Mouse (Mus musculus): ENCODE data around the gene Fam198b. TPM values are rescaled to one million over a fixed set of nuclear protein-coding genes. Genes with fewer than 3 reads are reported as not detected.

The Fam198b gene
- total RNA-seq, 2 experiments from 2014 or later: 4.4 to 5.4 TPM

GRCm38 (mm10) chr3:79884761-79885189 is 442 bp downstream of the Fam198b start:
- DNase-seq (ENCODE audit: low spot score): peak; percentile 64

- DNase-seq (ENCODE audit: low spot score): peak; percentile 15
Observed at GRCm38 (mm10) chr3:79885686-79886356, 1.5 kb downstream of the Fam198b start.

DNA sequence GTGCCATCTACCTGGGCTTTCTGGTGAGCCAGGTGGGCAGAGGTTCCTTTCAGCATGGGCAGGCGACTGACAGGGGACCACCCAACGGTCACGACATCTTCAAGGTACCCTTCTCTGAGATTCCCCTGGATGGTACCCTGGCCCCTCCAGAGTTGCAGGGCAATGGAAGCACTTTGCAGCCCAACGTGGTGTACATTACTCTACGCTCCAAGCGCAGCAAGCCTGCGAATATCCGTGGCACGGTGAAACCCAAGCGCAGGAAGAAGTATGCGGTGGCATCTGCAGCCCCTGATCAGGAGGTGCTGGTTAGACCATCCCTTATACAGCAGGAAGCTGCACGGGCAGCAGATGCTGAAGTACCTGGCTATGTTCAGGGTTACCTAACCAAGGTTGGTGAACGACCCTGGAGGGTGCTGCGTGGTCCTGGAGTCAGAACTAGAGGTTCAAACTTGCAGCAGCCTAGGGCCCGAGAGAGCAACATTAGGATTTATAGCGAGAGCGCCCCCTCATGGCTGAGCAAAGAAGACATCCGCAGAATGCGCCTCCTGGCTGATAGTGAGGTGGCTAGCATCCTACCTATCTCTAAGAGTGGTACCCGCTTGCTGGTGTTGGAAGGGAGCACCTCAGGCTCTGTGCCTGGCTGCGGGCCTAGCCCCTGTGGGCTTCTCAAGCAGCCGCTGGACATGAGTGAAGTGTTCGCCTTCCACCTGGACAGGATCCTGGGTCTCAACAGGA is 2.2 kb downstream of the Fam198b start:
- peak; percentile 54 for DNase-seq (ENCODE audit: low spot score)

- DNase-seq (ENCODE audit: low spot score): peak; percentile 11
Observed at GRCm38 (mm10) chr3:79887161-79887855, 3.0 kb downstream of the Fam198b start.

DNA sequence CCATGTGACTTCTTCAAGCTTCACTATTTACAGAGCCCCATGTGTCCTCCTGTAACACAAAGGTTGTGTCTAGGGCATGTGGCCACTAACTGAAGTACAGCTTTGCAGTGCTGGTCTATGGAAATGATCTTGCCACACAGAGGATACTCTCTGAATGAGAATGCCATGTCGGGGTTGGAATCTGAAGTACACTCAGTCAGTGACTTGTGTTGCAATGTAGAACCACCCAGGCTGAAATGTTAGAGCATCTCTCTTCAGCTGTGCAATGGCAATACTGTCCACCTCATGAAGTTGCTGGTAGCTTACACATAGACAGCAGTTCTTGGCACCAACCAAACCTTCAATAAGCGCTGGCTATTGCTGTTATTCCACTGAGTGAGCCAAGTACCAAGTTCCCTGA is 3.6 kb downstream of the Fam198b start:
- no peak for DNase-seq (ENCODE audit: low spot score)

GRCm38 (mm10) chr3:79897534-79898370 is 13.4 kb downstream of the Fam198b start:
- DNase-seq (ENCODE audit: low spot score): peak; percentile 51

- DNase-seq (ENCODE audit: low spot score): no peak
Observed at GRCm38 (mm10) chr3:79898514-79898913, 14.2 kb downstream of the Fam198b start.

DNA sequence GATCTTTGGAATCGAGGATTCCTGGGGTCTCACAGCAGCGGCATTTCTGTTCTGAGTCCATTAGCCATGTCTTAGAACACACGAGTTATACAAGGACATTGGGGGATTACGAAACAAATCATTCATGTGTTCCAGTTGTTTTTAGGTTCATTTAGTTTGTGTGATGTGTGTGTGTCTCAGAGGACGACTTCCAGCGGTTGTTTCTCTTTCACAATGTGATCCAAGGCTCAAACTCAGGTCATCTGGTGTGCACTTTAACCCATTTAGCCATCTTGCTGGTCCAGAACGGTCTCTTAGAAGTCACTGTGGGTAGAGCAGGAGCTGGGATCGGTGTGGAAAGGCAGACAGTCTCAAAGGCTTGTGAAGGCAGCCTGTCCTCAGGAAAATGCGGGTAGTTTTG is 15.6 kb downstream of the Fam198b start:
- DNase-seq (ENCODE audit: low spot score): no peak

DNA sequence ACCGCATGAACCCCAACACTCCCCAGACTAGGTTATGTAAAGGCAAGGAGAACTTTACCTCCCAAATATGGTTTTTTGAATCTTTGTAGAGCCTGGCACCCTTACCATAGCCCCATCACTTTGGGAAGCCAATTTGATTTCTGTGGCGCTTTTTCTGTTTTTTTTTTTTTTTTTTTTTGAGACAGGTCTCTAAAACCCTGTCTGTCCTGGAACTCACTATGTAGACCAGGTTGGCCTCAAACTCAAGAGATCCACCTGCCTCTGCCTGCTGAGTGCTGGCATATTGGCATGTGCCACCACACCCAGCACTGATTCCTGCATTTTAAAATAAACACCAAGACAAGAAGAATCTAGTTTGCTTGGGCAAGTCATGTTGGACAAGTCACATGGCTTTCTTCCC is 16.2 kb downstream of the Fam198b start:
- DNase-seq (ENCODE audit: low spot score): no peak

DNA sequence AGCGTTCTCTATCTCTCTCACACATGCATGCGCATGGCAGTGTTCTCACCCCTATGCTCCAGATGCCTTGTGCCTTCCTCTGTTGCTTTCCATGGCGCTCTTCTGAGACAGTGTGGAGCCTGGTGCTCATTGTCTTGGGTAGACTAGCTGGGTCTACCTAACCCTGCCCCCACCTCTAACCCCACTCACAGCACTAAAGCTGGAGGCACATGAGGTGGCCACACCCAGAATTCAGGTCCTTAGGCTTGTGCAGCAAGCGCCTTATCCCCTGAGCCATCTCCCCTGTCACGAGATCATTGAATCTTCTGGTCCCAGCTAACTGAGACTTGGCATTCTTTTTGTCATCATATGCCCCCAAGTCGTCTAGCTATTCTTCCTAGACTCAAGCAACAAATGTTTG is 17.0 kb downstream of the Fam198b start:
- DNase-seq (ENCODE audit: low spot score): no peak

- no peak for DNase-seq (ENCODE audit: low spot score)
Observed at GRCm38 (mm10) chr3:79901734-79902133, 17.4 kb downstream of the Fam198b start.

DNA sequence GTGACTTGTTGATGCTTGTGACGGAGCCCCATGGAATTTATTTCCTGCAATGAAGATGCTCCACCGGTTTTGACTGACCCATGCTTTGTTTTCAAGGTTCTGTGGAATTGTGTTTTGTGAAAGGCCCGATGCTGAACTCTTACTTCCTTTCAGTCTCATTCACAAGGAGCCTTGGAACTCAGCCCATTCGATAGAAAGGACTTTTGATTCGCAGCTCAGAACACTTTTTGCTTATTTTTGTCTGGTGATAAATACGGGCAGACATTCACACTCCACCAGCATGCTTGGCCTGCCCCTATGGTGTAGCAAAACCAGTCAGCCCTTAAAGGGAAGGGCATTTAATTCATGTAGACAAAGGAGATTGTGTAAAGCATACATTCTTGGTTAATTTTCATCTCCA is 19.5 kb downstream of the Fam198b start:
- no peak for DNase-seq (ENCODE audit: low spot score)

DNA sequence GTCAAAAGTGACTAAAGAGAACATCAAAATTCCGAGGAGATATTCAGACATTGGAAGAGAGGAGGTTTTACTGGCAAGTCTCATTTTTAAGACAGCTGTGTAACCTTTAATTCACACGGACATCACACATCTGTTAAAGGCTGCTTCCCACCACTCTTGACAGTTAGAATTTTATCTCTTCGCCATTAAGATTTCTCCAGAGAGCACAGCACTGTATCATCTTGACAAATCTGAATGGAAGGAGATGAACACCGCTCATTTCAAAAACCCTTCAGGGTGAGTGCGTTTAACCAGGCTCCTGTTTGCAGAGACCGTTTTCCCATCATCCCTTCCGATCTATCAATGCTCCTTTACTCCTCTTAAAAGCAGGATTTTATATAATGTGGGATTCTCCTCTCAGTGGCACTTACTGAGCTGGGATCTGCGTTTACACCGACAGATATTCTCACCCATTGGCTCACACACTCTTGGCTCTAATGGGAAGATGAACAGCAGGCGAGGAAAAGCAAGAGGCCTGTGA is 20.0 kb downstream of the Fam198b start:
- DNase-seq (ENCODE audit: low spot score): no peak

- no peak for DNase-seq (ENCODE audit: low spot score)
Observed at GRCm38 (mm10) chr3:79905397-79905796, 21.1 kb downstream of the Fam198b start.

DNA sequence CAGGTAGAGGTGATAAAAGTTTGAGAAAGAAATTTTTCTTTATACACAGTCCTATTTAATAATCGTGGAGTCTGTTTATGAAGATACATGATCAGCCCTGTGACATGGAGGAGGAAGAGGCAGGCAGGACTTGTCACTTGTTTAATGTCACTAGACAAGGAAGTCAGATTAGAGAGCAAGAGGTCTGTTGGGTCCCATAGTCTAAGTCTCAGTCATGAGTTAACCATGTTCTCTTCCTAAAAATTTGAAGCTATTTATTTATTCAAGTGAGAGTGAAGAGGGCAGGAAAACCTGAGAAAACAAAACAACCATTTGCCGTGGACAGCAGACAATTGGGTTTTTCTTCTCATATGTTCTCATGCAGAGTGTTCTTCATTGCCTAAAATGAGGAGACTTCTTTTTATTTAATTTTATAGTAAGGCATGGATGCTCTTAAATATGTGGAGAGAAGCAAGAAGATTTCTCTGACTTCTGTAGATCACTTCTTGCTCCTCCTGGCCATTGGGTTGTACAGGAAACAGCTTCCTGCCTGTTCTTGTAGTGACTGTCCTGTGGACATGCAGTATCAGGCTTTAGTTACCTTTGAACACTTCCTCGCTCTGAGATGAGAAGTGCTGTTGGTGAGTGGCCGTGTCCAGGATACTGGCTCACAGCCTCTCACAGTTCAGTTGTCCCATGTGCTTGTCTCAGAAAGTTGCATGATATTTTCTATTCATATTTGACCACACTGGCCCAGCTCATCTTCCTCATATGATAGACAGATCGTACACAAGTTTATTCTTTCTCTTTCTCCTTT is 22.1 kb downstream of the Fam198b start:
- no peak for DNase-seq (ENCODE audit: low spot score)

- no peak for DNase-seq (ENCODE audit: low spot score)
Observed at GRCm38 (mm10) chr3:79907223-79907622, 22.9 kb downstream of the Fam198b start.

- DNase-seq (ENCODE audit: low spot score): no peak
Observed at GRCm38 (mm10) chr3:79910375-79911141, 26.2 kb downstream of the Fam198b start.

GRCm38 (mm10) chr3:79911166-79911565 is 26.8 kb downstream of the Fam198b start:
- DNase-seq (ENCODE audit: low spot score): no peak

DNA sequence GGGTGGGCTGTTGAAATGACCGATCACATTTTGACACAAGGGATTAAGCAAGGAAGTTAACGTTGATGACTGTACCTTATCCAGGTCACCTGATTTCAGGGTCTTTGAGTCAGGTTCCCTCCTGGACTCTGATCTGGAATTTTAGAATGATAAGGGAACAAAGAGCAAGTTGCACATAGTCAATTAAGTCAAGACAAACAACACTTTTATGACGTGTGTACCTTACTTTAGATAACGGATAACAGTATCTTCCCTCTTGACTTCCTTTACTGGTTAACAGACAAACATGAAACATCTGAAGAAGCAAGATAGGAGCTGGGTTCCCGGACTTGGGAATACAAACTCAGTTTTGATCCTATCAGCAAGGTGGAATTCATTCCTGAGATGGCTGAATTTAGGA is 29.7 kb downstream of the Fam198b start:
- DNase-seq (ENCODE audit: low spot score): no peak

DNA sequence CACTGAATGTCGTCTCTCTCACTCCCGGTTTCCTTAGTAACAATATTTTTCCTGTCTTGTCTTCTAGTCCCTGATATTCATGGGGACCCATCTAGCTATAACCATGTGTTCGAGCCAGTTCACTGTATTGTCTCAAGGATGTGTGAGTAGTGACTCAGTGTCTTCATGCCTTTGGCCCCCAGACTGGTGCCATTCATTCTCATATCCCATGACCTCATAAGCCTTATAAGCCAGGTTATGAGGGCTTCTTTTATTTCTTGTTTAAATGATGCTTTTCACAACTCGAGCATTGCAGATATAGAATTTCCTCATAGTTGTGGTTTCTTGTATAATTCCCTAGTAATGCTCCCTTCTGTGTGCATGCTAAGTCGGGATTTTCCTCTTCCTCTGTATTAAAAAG is 31.9 kb downstream of the Fam198b start:
- DNase-seq (ENCODE audit: low spot score): no peak

Measured in gastrocnemius, adult 18-20 months (tissue).